Mouse (Mus musculus) gastrocnemius, adult 18-20 months (tissue): ENCODE results near the gene Cdk7. TPM values are rescaled to one million over a fixed set of nuclear protein-coding genes. Genes with fewer than 3 reads are reported as not detected.

Experiments
- total RNA-seq, 2 experiments: library from RNA; stranded (reverse); gene quantifications; 2 replicates each; pipeline ENCODE4 v1.2.3; 2021

Cdk7 gene
- total RNA-seq, 2 experiments from 2014 or later = 12.1 to 13.9 TPM

Other genes starting within 250 kb of the Cdk7 start
- 10 to 100 TPM; 17.8 to 22.5 TPM for gene Gtf2h2, start 238.4 kb downstream of the Cdk7 start, total RNA-seq
- gene Ocln, start 178.2 kb downstream of the Cdk7 start, total RNA-seq = under 1 TPM in 1 of 2 experiments, not detected in 1; 0.14 TPM
- gene Marveld2, start 114.0 kb downstream of the Cdk7 start, total RNA-seq = under 1 TPM; 0.33 to 0.41 TPM
- gene Ak6, start 80.0 kb downstream of the Cdk7 start, total RNA-seq = 10 to 100 TPM; 72.1 to 74.4 TPM
- 10 to 100 TPM; 11.4 to 13.9 TPM for gene Rad17, start 79.9 kb downstream of the Cdk7 start, total RNA-seq
- gene Taf9, start 79.4 kb downstream of the Cdk7 start, total RNA-seq = 1 to 10 TPM; 7.1 to 7.2 TPM
- under 1 TPM in 1 of 2 experiments, not detected in 1; 0.27 TPM for gene Ccdc125, start 61.2 kb downstream of the Cdk7 start, total RNA-seq
- gene Mrps36, start 13.7 kb upstream of the Cdk7 start, total RNA-seq = 100 to 1,000 TPM; 133 to 143 TPM
- not detected for gene Cenph, start 45.0 kb upstream of the Cdk7 start, total RNA-seq
- gene Ccnb1, start 55.6 kb upstream of the Cdk7 start, total RNA-seq = not detected
- gene Slc30a5, start 102.5 kb upstream of the Cdk7 start, total RNA-seq = 10 to 100 TPM in 1 of 2 experiments, 1 to 10 TPM in 1; 9.4 to 10.7 TPM